Mouse (Mus musculus) retina, postnatal 7 days (tissue): ENCODE results near the gene Gdpd2.

Source experiments
- DNase-seq: peaks from one replicate; pipeline ENCODE4 v3.0.0-alpha.2; 2012; ENCODE audit warnings: low read depth, low spot score

Gene Gdpd2

GRCm38 (mm10) chrX:100777655-100778234 lies 48.1 kb downstream of the Gdpd2 start:
- DNase-seq, result no peak

- DNase-seq, result no peak
These were observed 48.7 kb downstream of the Gdpd2 start for GRCm38 (mm10) chrX:100778397-100778796.
